Comparison of ENCODE assay signal across 7 mouse cellular contexts in genomic region chr1:167598255-167599081, GRCm38 (mm10). TPM values are rescaled to one million over a fixed set of nuclear protein-coding genes. Genes with fewer than 3 reads are reported as not detected.
DNase-seq lines count a peak whose midpoint lies in the region.

Rxrg (plus strand) TSS chr1:167598384.

- peaks cover 51% of the 10 kb centered on the region for H3K27me3 ChIP-seq in megakaryocyte, embryonic 14.5 days (replicated peaks)

- no peaks in the 10 kb centered on the region for H3K36me3 ChIP-seq in megakaryocyte, embryonic 14.5 days (replicated peaks; ENCODE audit: low read length)

- H3K4me1 ChIP-seq in megakaryocyte, embryonic 14.5 days, result peaks cover 8% of the 10 kb centered on the region; the same call in 1 of the 2 replicates

- H3K4me3 ChIP-seq in megakaryocyte, embryonic 14.5 days (replicated peaks), result peak within 1 kb of the TSS; percentile 76

- H3K9me3 ChIP-seq in megakaryocyte, embryonic 14.5 days, result no peaks in the 10 kb centered on the region

- peak; percentile 40 for DNase-seq in adrenal gland, adult 2 months
- DNase-seq in embryo, embryonic 9.5 days (ENCODE audit: extremely low spot score), result peak; percentile 73
- peak; percentile 22 to 59 for DNase-seq in gastrocnemius, postnatal 4 days (ENCODE audit: low spot score in 2 of 2)
- DNase-seq in hindlimb bud, embryonic 11.5 days (ENCODE audit: extremely low spot score, low read depth, low spot score), result peak; percentile 26
- peak; percentile 56 to 76 for DNase-seq in left cerebral cortex, postnatal 25 days (ENCODE audit: low spot score in 2 of 2)
- peak; percentile 70 for DNase-seq in right cerebral cortex, postnatal 4 days

- intact Hi-C loops in left cerebral cortex, postnatal 25 days (cut with DNase I), result no loop called here

RNA-seq across cellular contexts. Expression of gene Rxrg, which starts in this region (rescaled TPM):
- total RNA-seq in adrenal gland, adult 2 months (2021), result 10 to 100 TPM in 1 of 2 experiments, 1 to 10 TPM in 1; 5.4 to 10.0 TPM
- polyA plus RNA-seq in adrenal gland, adult 2 months (2012; rRNA removed), result 3.4 and 4.7 TPM in 2 replicates
- total RNA-seq in gastrocnemius, postnatal 4 days (2021), result 10 to 100 TPM; 35.8 to 38.0 TPM
- total RNA-seq in left cerebral cortex, postnatal 25 days (2021), result 10 to 100 TPM in 1 of 2 experiments, 1 to 10 TPM in 1; 7.9 to 19.3 TPM
- polyA plus RNA-seq in megakaryocyte, embryonic 14.5 days (2012; ENCODE audit: insufficient read depth, low replicate concordance), result not detected in 2 replicates

Comparison
In these comparisons a context has a peak if more than half of its experiments do, and no peak if none do; other contexts are left out.
1. Peak in every context shown above with its lines: DNase-seq and H3K4me3 ChIP-seq.